8 mouse cellular contexts compared by ENCODE assay signal in the genomic region with DNA sequence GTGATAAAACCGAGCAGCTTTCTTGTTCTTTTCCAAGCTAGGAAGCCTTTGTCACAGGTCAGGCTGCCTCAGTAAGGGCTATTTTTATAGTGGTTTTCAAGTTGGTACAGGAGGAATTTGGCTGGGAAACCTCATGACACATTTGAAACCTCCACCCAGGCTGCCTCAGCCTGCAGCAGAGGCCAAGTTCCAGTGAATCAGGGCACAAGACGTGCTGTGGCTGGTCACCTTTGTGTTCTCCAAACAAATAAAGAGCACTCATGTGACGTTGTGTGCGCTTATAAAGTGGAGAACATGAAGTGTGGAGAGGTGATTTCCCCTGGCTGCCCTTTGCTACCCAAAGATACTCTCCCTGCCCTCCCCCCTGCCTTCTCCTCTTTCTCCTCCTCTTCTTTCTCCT. TPM values are rescaled to one million over a fixed set of nuclear protein-coding genes. Genes with fewer than 3 reads are reported as not detected.
DNase-seq lines count a peak whose midpoint lies in the region; ATAC-seq and TF ChIP-seq lines count a peak whose summit lies in the region.

No protein-coding gene starts in this region.

- no peak for ATAC-seq in midbrain, embryonic 13.5 days
- ATAC-seq in heart, postnatal 0 days (ENCODE audit: insufficient read depth, low read depth): peak; percentile 93
- ATAC-seq in erythroblast, adult 5-6 weeks (replicated peaks; ENCODE audit: low FRiP score, poor library complexity, severe bottlenecking): no peak

- 0 out of 2 replicates have a peak overlapping the region, but pooled peaks have one; percentile 23 for H3K27ac ChIP-seq in midbrain, embryonic 10.5 days (replicated peaks)
- H3K27ac ChIP-seq in midbrain, embryonic 13.5 days: no peak overlapping the region
- H3K27ac ChIP-seq in heart, postnatal 0 days (ENCODE audit: low read depth): peak overlapping the region; percentile 91

- H3K9ac ChIP-seq in midbrain, embryonic 13.5 days (replicated peaks): no peak overlapping the region
- H3K9ac ChIP-seq in heart, postnatal 0 days (replicated peaks; ENCODE audit: low read depth, low read length): no peak overlapping the region

- no peaks in the 10 kb centered on the region for H3K27me3 ChIP-seq in midbrain, embryonic 10.5 days (ENCODE audit: low read depth, poor library complexity, severe bottlenecking)
- H3K27me3 ChIP-seq in midbrain, embryonic 13.5 days: no peaks in the 10 kb centered on the region
- no peaks in the 10 kb centered on the region for H3K27me3 ChIP-seq in heart, postnatal 0 days (ENCODE audit: control insufficient read depth, insufficient read depth, low read length)

- no peak overlapping the region for H3K4me3 ChIP-seq in midbrain, embryonic 10.5 days
- no peak overlapping the region for H3K4me3 ChIP-seq in midbrain, embryonic 13.5 days (replicated peaks)
- no peak overlapping the region for H3K4me3 ChIP-seq in heart, postnatal 0 days (ENCODE audit: low read depth, low read length)

- H3K4me1 ChIP-seq in midbrain, embryonic 10.5 days: peaks cover 16% of the 10 kb centered on the region
- 0 out of 2 replicates have a peak, but pooled peaks cover 4% of the 10 kb centered on the region for H3K4me1 ChIP-seq in midbrain, embryonic 13.5 days (replicated peaks)
- H3K4me1 ChIP-seq in heart, postnatal 0 days (ENCODE audit: control insufficient read depth, insufficient read depth): peaks cover 28% of the 10 kb centered on the region

- no peaks in the 10 kb centered on the region for H3K9me3 ChIP-seq in midbrain, embryonic 10.5 days (replicated peaks)
- no peaks in the 10 kb centered on the region for H3K9me3 ChIP-seq in midbrain, embryonic 13.5 days
- no peaks in the 10 kb centered on the region for H3K9me3 ChIP-seq in heart, postnatal 0 days (replicated peaks; ENCODE audit: control insufficient read depth, low read length)

- no peaks in the 10 kb centered on the region for H3K36me3 ChIP-seq in midbrain, embryonic 10.5 days
- no peaks in the 10 kb centered on the region for H3K36me3 ChIP-seq in midbrain, embryonic 13.5 days
- H3K36me3 ChIP-seq in heart, postnatal 0 days (replicated peaks; ENCODE audit: control insufficient read depth, insufficient read depth, low read length): no peaks in the 10 kb centered on the region

- no peak for TF ChIP-seq CTCF in heart, postnatal 0 days (IDR thresholded peaks at IDR 0.05; ENCODE audit: low read depth)

- no peak overlapping the region for H3K4me2 ChIP-seq in midbrain, embryonic 13.5 days (replicated peaks)
- H3K4me2 ChIP-seq in heart, postnatal 0 days (ENCODE audit: low read depth, low read length): 0 out of 2 replicates have a peak overlapping the region, but pooled peaks have one; percentile 5

- DNase-seq in midbrain, embryonic 10.5 days (ENCODE audit: low spot score): no peak
- DNase-seq in cerebellum, postnatal 14 days: peak; percentile 62 to 83
- DNase-seq in heart, postnatal 0 days (ENCODE audit: low spot score): peak; percentile 93
- peak; percentile 54 for DNase-seq in lung, postnatal 14 days
- no peak for DNase-seq in right cerebral cortex, adult 18-20 months
- no peak for DNase-seq in layer of hippocampus, adult 18-20 months (ENCODE audit: low spot score in 2 of 2)

- WGBS in midbrain, embryonic 10.5 days: 35% methylated on average over 4 of the region's 4 CpGs
- 41% methylated on average over 4 of the region's 4 CpGs for WGBS in midbrain, embryonic 13.5 days
- 9% methylated on average over 4 of the region's 4 CpGs for WGBS in heart, postnatal 0 days

- TF ChIP-seq EP300 in heart, postnatal 0 days (IDR thresholded peaks at IDR 0.05; ENCODE audit: low read depth): peak; percentile 72; the same call in 1 of the 2 replicates

RNA-seq across cellular contexts. Expression of a gene that starts 8.9 kb away (rescaled TPM):
- polyA plus RNA-seq in midbrain, embryonic 10.5 days (2016; fragmentation: Nextera tagmentation; extraction: Ambion mirVana): 17.2 and 17.9 TPM in 2 replicates
- polyA plus RNA-seq in midbrain, embryonic 13.5 days (2015; fragmentation: Nextera tagmentation; extraction: Ambion mirVana): 19.0 and 21.1 TPM in 2 replicates
- 35.2 and 36.6 TPM in 2 replicates for total RNA-seq in heart, postnatal 0 days (2014; rRNA removed; ENCODE audit: low replicate concordance)
- 8.4 and 8.7 TPM in 2 replicates for polyA plus RNA-seq in heart, postnatal 0 days (2015; fragmentation: Nextera tagmentation; extraction: Ambion mirVana)
- 11.1 and 26.3 TPM in 2 replicates for total RNA-seq in erythroblast, adult 5-6 weeks (2015; ENCODE audit: low replicate concordance)
- 14.5 and 16.7 TPM in 2 replicates for total RNA-seq in erythroblast, adult 5-6 weeks (2017; ENCODE audit: low replicate concordance)
- 10 to 100 TPM; 76.7 to 78.0 TPM for total RNA-seq in layer of hippocampus, adult 18-20 months (2021)

Comparison
In these comparisons a context has a peak if more than half of its experiments do, and no peak if none do; other contexts are left out.
1. DNase-seq: peak in cerebellum, postnatal 14 days (2 of 2), heart, postnatal 0 days (single experiment) and lung, postnatal 14 days (single experiment); none in midbrain, embryonic 10.5 days (single experiment), right cerebral cortex, adult 18-20 months (single experiment) and layer of hippocampus, adult 18-20 months (0 of 2).